8 mouse cellular contexts compared by ENCODE assay signal in genomic region chr2:92183613-92184076, GRCm38 (mm10).
DNase-seq lines count a peak whose midpoint lies in the region; ATAC-seq and TF ChIP-seq lines count a peak whose summit lies in the region.

No protein-coding gene starts in this region.

- no peaks in the 10 kb centered on the region for H3K36me3 ChIP-seq in intestine, postnatal 0 days (ENCODE audit: control insufficient read depth, insufficient read depth)
- no peaks in the 10 kb centered on the region for H3K36me3 ChIP-seq in midbrain, embryonic 10.5 days

- peak overlapping the region; percentile 95 for H3K4me2 ChIP-seq in intestine, postnatal 0 days (replicated peaks; ENCODE audit: low read depth)

- no peak for TF ChIP-seq CTCF in intestine, postnatal 0 days (IDR thresholded peaks at IDR 0.05; ENCODE audit: low read depth)

- no peaks in the 10 kb centered on the region for H3K4me1 ChIP-seq in intestine, postnatal 0 days (replicated peaks; ENCODE audit: control insufficient read depth, insufficient read depth, low read length)
- peaks cover 44% of the 10 kb centered on the region for H3K4me1 ChIP-seq in midbrain, embryonic 10.5 days

- intact Hi-C loops in left cerebral cortex, postnatal 36 days (cut with DNase I): loop anchor here (2.0 to 5.0 kb wide), 2 partner anchors 177 to 249 kb away; partner anchors contain the start of gene Cry2

- peak; percentile 92 for ATAC-seq in intestine, postnatal 0 days

- H3K9ac ChIP-seq in intestine, postnatal 0 days (ENCODE audit: low read depth, low read length): peak overlapping the region; percentile 87

- no peaks in the 10 kb centered on the region for H3K27me3 ChIP-seq in intestine, postnatal 0 days (replicated peaks; ENCODE audit: control insufficient read depth, insufficient read depth, low read length)
- H3K27me3 ChIP-seq in midbrain, embryonic 10.5 days (ENCODE audit: low read depth, poor library complexity, severe bottlenecking): no peaks in the 10 kb centered on the region

- 0% methylated on average over 27 of the region's 40 CpGs for WGBS in intestine, postnatal 0 days
- WGBS in midbrain, embryonic 10.5 days: under 1% methylated on average over 27 of the region's 40 CpGs

- DNase-seq in adrenal gland, postnatal 10 days: peak; percentile 97
- peak; percentile 95 for DNase-seq in embryo, embryonic 9.5 days (ENCODE audit: extremely low spot score)
- peak; percentile 92 to 93 for DNase-seq in gastrocnemius, postnatal 4 days (ENCODE audit: low spot score in 2 of 2)
- peak; percentile 93 to 94 for DNase-seq in left cerebral cortex, postnatal 36 days (ENCODE audit: low spot score in 2 of 2)
- DNase-seq in midbrain, embryonic 10.5 days (ENCODE audit: low spot score): peak; percentile 94
- DNase-seq in right cerebral cortex, postnatal 36 days (ENCODE audit: low spot score in 2 of 2): peak; percentile 85 to 89
- DNase-seq in urinary bladder, postnatal 4 days (ENCODE audit: low spot score in 2 of 2): peak; percentile 92 to 93

- no peaks in the 10 kb centered on the region for H3K9me3 ChIP-seq in intestine, postnatal 0 days (ENCODE audit: control insufficient read depth)
- H3K9me3 ChIP-seq in midbrain, embryonic 10.5 days (replicated peaks): no peaks in the 10 kb centered on the region

- peak overlapping the region; percentile 90 for H3K4me3 ChIP-seq in intestine, postnatal 0 days (ENCODE audit: low read depth, low read length)
- H3K4me3 ChIP-seq in midbrain, embryonic 10.5 days: peak overlapping the region; percentile 80

- peak overlapping the region; percentile 94 for H3K27ac ChIP-seq in intestine, postnatal 0 days (ENCODE audit: low read depth, low read length)
- peak overlapping the region; percentile 99 for H3K27ac ChIP-seq in midbrain, embryonic 10.5 days (replicated peaks)

Comparison
In these comparisons a context has a peak if more than half of its experiments do, and no peak if none do; other contexts are left out.
1. Peak in every context shown above with its lines: DNase-seq, ATAC-seq, H3K4me3 ChIP-seq and H3K27ac ChIP-seq.